Mouse (Mus musculus) olfactory bulb, adult 2 months (tissue): ENCODE data around the gene Hectd4.

Source experiments
- CTCF ChIP-seq: fragments of 200-500 bp; IDR thresholded peaks from 2 replicates; pipeline ENCODE4 v1.5.1; 2012; ENCODE audit warnings: low read depth, mild to moderate bottlenecking, low read length, moderate library complexity; ENCODE audit not compliant: insufficient read depth
- POLR2A ChIP-seq: fragments of 200-500 bp; IDR thresholded peaks from 2 replicates; pipeline ENCODE4 v1.6.1; 2012; ENCODE audit warnings: mild to moderate bottlenecking, low read depth, low read length, moderate library complexity; ENCODE audit not compliant: insufficient read depth

- no peak for TF ChIP-seq CTCF
- TF ChIP-seq POLR2A, result peak; percentile 87
These were observed at the start of gene Hectd4 for GRCm38 (mm10) chr5:121219980-121220731.
